Mouse (Mus musculus) G1E (cell line): ENCODE data around the gene Sbno2.

Source experiments
- CTCF ChIP-seq: IDR thresholded peaks from 2 replicates; pipeline ENCODE4 v1.5.1; 2012; ENCODE audit warnings: low read depth, low read length, inconsistent platforms, mixed read lengths
- GATA1 ChIP-seq: IDR thresholded peaks from 2 replicates; pipeline ENCODE4 v1.6.1; 2012; ENCODE audit warnings: borderline replicate concordance, low read length, inconsistent platforms, mixed read lengths
- POLR2AphosphoS5 ChIP-seq: IDR thresholded peaks from 2 replicates; pipeline ENCODE4 v1.6.1; 2012; ENCODE audit warnings: low read depth, low read length, inconsistent platforms; ENCODE audit not compliant: insufficient replicate concordance

DNA sequence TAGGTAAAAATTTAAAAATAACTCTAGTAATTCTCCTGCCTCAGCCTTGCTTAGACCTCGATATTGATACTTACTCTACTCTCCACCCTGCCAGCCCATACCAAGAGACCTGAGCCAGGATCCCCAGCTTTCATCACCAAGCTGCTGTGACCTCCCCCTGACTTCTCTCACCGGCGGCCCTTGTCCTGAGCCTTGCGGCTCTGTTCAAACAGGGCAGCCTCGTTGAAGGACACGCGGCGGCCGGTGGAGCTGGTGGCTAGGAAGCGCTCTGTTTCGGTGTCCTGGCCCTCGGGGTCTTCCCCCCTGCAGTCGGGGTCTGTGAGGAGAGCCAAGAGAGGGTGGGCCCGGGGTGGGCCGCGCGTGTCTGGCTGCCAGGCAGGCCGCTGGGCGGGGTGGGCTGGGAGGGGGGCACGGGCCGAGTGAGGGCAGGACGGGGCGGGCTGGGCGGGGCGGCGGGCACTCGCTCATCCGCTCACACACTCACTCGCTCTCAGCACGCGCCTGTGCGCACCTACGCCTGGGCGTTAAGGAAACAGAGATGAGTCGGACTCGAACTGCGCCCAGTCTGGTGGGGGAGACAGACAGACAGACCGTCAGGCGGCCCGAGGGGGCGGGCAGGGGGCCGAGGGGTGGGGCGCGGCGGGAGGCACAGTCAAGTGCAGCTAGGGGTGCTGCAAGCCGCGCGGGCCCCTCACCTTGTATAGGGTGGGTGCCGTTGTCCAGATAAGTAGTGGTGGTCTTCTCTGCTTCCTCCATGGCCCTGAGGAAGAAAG lies 31.0 kb upstream of the Sbno2 start:
- no peak for TF ChIP-seq CTCF
- no peak for TF ChIP-seq GATA1
- TF ChIP-seq POLR2AphosphoS5, result no peak
